Mouse (Mus musculus) embryonic facial prominence, embryonic 13.5 days (tissue): ENCODE measurements around the gene Slco3a1. TPM values are rescaled to one million over a fixed set of nuclear protein-coding genes. Genes with fewer than 3 reads are reported as not detected.

Experiments
- ATAC-seq: fragments of 200-750 bp; cut with Nextera tagmentation; 2 replicates; pipeline ENCODE4 v1.8.0; 2017; ENCODE audit warnings: low read depth; ENCODE audit not compliant: insufficient number of reproducible peaks, insufficient read depth, low FRiP score, low TSS enrichment
- H3K27ac ChIP-seq: fragments of 300-500 bp; sonication (generic); 2 replicates; pipeline ENCODE4 v1.5.1; 2015; ENCODE audit warnings: moderate library complexity, mild to moderate bottlenecking, inconsistent platforms
- H3K27me3 ChIP-seq: fragments of 300-500 bp; sonication (generic); 2 replicates; pipeline ENCODE4 v1.6.1; 2015; ENCODE audit warnings: mild to moderate bottlenecking, inconsistent platforms
- H3K36me3 ChIP-seq: fragments of 300-500 bp; sonication (generic); 2 replicates; pipeline ENCODE4 v1.6.1; 2015; ENCODE audit warnings: mild to moderate bottlenecking, inconsistent platforms
- H3K4me1 ChIP-seq: fragments of 300-500 bp; sonication (generic); 2 replicates; pipeline ENCODE4 v1.6.1; 2015; ENCODE audit warnings: inconsistent platforms
- H3K4me2 ChIP-seq: fragments of 300-500 bp; sonication (generic); 2 replicates; pipeline ENCODE4 v1.6.1; 2015; ENCODE audit warnings: moderate library complexity, mild to moderate bottlenecking, inconsistent platforms
- H3K4me3 ChIP-seq: fragments of 300-500 bp; sonication (generic); 2 replicates; pipeline ENCODE4 v1.5.1; 2015; ENCODE audit warnings: mild to moderate bottlenecking, inconsistent platforms
- H3K9ac ChIP-seq: fragments of 300-500 bp; sonication (generic); 2 replicates; pipeline ENCODE4 v1.6.1; 2015; ENCODE audit warnings: mild to moderate bottlenecking, inconsistent platforms
- H3K9me3 ChIP-seq: fragments of 300-500 bp; sonication (generic); 2 replicates; pipeline ENCODE4 v1.6.1; 2016; ENCODE audit warnings: inconsistent platforms
- WGBS: fragments of 180-500 bp; shearing (Covaris S2); methylation state at CpG from one replicate; pipeline ENCODE4 v1.1.7; 2015; ENCODE audit warnings: mixed read lengths; 5-methylcytosine and 5-hydroxymethylcytosine counted together
- polyA plus RNA-seq: library from polyadenylated mRNA; unstranded; fragments of >200 nt; fragmentation: Nextera tagmentation; extraction: Ambion mirVana; gene quantifications from 2 replicates; pipeline ENCODE4 v1.2.1, GENCODE M21; 2015

The Slco3a1 gene
- polyA plus RNA-seq, 1 experiment from 2014 or later, result 11.6 TPM

DNA sequence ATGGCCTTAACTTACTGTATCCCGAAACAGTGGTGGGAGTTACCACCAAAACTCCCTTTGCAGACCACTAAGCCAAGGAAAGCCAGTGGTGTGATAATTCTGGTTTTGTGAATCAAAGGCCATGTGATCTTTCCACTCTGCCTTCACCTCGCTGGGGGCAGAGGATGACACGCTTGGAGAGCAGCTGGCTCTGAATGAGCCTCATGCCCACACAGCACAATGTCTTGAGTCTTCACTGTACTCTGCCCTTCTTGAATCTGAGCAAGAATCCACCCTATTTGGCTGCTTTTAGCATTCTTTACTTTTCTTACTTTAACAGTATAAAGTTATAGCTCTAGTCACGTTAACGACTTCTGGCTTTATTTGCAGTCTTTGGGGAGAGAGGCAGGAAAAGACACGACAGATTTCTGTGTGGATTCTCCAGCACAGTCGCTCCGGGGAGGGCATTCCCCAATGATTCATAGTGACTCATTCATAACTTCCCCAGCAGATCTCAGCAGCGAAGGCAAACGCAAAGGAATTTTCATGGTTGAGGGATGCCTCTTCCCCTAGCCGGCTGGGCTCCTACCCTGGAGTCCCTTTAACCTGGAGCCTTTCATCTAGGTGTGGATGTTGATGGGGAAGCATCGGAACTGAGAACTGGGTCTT is 178.1 kb downstream of the Slco3a1 start:
- no peak overlapping the region for H3K27ac ChIP-seq
- no peak overlapping the region for H3K9ac ChIP-seq
- no peak overlapping the region for H3K4me3 ChIP-seq
- no peak for ATAC-seq
- 0 out of 2 replicates have a peak, but pooled peaks cover 3% of the 10 kb centered on the region for H3K27me3 ChIP-seq
- WGBS, result 41% methylated on average over 12 of the region's 12 CpGs
- no peaks in the 10 kb centered on the region for H3K36me3 ChIP-seq
- H3K4me1 ChIP-seq, result peaks cover 37% of the 10 kb centered on the region
- no peaks in the 10 kb centered on the region for H3K9me3 ChIP-seq
- no peak overlapping the region for H3K4me2 ChIP-seq

DNA sequence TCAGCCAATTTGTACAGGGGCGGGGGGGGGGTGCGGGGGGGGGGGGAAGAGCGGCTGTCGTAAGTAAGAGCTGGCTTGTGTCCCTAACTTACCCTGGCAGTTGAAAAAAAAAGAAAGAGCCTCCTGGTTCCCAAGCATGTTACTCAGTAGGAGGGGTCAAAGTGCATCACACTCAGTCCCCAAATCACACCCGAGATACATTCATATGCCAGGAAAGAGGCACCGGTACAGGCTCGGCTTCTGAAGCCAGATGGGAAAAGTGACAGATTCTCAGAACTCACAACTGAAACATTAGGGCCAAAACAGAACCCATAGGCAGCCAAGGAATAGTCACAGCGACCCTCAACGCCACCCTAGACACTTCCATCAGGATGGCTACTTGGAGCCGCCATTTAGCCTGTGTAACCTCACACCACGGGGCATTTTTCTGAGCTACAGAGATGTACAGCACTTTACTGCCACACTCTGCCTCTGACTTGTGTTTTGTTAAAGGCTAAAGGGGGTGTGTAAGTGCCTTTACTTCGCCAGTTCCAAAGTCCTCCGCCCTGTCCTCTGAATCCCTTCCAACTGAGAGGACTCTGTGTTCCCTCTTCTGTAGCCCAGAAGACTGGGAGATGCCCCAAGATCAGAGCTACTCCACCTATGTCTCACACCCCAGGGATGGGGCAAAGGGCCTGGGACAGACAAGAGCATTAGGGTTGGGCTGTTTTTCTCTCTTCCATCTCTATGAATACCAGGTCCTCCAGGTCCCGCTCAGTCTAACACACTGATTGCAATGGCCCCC is 179.2 kb downstream of the Slco3a1 start:
- H3K36me3 ChIP-seq, result no peaks in the 10 kb centered on the region
- peaks cover 38% of the 10 kb centered on the region for H3K4me1 ChIP-seq
- H3K27me3 ChIP-seq, result 0 out of 2 replicates have a peak, but pooled peaks cover 7% of the 10 kb centered on the region
- H3K4me2 ChIP-seq, result no peak overlapping the region
- WGBS, result 73% methylated on average over 11 of the region's 14 CpGs
- H3K9me3 ChIP-seq, result no peaks in the 10 kb centered on the region
- H3K27ac ChIP-seq, result no peak overlapping the region
- no peak overlapping the region for H3K9ac ChIP-seq
- no peak overlapping the region for H3K4me3 ChIP-seq
- no peak for ATAC-seq

DNA sequence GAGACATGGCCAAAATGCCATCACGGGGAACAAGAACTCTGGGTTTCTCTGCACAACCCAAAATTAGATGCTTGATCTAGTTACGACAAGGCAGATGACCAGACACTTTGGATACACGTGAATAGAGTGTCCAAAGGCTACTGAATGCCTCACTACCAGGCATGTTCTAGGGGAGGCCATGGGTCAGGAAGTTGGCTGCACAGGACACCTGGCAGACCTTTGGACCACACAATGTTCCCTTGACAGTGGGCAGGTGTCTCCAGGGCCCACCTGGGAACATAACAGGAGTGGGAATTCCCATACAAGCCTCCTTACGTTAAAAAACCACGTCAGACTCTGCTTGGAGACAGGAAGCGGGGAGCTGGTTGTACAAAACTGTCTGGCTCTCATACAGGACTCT is 181.5 kb downstream of the Slco3a1 start:
- WGBS, result 82% methylated on average over 6 of the region's 6 CpGs
- no peak overlapping the region for H3K4me3 ChIP-seq
- H3K36me3 ChIP-seq, result no peaks in the 10 kb centered on the region
- H3K9ac ChIP-seq, result no peak overlapping the region
- H3K4me1 ChIP-seq, result peaks cover 47% of the 10 kb centered on the region
- ATAC-seq, result no peak
- H3K9me3 ChIP-seq, result no peaks in the 10 kb centered on the region
- 0 out of 2 replicates have a peak, but pooled peaks cover 7% of the 10 kb centered on the region for H3K27me3 ChIP-seq
- no peak overlapping the region for H3K27ac ChIP-seq
- no peak overlapping the region for H3K4me2 ChIP-seq

DNA sequence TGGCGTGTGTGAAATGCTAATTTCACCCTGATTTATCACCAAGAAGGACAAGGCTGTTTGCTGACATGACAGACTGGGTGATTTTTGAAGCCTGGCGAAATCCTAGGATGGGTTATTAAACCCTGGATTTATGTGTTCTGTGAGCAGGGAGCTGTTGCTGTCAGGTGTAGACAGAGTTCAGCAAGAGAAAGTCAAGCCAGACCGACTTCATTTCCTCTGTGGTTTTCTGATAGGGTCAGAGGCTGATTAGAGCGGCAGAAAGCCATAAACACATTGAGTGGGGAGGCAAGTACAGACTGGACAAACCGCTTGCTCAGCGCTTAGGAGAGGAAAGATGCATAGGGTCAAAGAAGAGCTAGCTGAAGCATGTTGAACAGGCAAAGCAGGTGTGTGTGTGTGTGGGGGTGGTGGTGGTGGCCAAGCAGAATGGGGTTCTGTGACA is 182.4 kb downstream of the Slco3a1 start:
- Histone ChIP-seq H3K9ac (no peak overlapping the region), H3K27me3 (0 out of 2 replicates have a peak, but pooled peaks cover 7% of the 10 kb centered on the region), H3K27ac (no peak overlapping the region), H3K4me1 (peaks cover 38% of the 10 kb centered on the region), H3K4me2 (no peak overlapping the region), H3K4me3 (no peak overlapping the region), H3K36me3 (no peaks in the 10 kb centered on the region), H3K9me3 (no peaks in the 10 kb centered on the region)
- no peak for ATAC-seq
- whole genome bisulfite sequencing, result 43% methylated on average over 6 of the region's 6 CpGs

DNA sequence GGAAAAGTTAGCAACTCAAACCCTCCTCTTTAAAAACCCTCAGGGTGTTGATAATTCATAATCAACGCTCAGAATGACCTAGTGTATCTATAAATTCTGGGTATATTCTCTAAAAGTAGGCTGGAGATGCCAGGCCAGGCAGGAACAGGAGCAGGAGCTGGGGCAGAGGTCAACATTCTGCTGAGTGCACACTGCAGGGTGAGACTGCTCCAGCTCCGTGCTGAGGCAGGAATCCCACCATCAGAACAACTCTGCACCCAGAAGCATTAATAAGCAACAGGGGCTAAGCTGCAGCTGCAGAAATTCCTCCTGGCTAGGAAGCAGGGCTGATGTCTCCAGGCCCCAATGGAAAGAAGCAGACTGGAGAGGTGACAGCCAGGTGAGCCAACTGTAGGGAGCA is 182.9 kb downstream of the Slco3a1 start:
- peaks cover 33% of the 10 kb centered on the region for H3K4me1 ChIP-seq
- no peak overlapping the region for H3K27ac ChIP-seq
- no peaks in the 10 kb centered on the region for H3K9me3 ChIP-seq
- 0 out of 2 replicates have a peak, but pooled peaks cover 4% of the 10 kb centered on the region for H3K27me3 ChIP-seq
- no peak overlapping the region for H3K4me2 ChIP-seq
- H3K36me3 ChIP-seq, result no peaks in the 10 kb centered on the region
- 21% methylated on average over 2 of the region's 2 CpGs for WGBS
- no peak overlapping the region for H3K4me3 ChIP-seq
- H3K9ac ChIP-seq, result no peak overlapping the region
- ATAC-seq, result no peak

DNA sequence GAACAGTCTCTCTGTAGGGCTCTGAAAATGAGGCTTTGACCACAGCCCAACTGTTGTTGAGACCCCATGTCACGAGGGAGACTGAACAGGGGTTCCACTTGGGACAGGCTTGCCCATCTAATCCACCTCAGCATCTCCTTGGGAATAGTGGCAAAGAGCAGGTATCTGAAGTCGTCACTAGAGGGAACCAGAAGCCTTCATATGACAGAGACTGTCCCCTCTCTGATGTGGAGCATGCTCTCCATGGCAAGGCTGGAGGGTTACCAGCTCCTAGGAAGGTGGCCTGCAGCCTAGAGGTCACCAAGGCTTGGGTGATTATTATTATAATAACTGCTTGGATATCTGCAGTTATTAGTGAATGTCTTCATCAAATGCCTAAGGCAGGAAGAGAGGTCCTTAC is 183.4 kb downstream of the Slco3a1 start:
- H3K4me1 ChIP-seq, result peaks cover 28% of the 10 kb centered on the region
- no peak overlapping the region for H3K27ac ChIP-seq
- WGBS, result 25% methylated on average over 2 of the region's 2 CpGs
- H3K9ac ChIP-seq, result no peak overlapping the region
- 0 out of 2 replicates have a peak, but pooled peaks cover 4% of the 10 kb centered on the region for H3K27me3 ChIP-seq
- no peak overlapping the region for H3K4me2 ChIP-seq
- H3K4me3 ChIP-seq, result no peak overlapping the region
- H3K9me3 ChIP-seq, result no peaks in the 10 kb centered on the region
- no peak; the same call in 1 of the 2 replicates for ATAC-seq
- H3K36me3 ChIP-seq, result no peaks in the 10 kb centered on the region

DNA sequence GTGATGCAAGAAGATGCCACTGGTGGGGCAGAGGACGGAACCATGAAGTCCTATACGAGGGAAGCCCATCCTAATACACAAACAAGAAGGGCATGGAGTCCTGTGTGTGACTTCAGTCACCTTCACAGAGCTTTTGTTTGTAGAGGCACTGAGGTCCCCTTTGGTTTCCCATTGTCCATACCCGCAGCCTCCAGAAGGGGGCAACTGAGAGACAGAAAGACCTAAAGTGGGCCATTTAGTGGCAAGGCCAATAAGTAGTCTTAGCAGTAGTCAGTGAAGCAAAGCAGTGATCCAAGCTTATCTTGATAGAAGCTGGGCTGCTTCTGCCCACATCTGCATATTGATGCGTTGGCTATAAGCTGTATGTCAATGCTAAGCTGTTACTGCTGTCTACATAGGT is 184.9 kb downstream of the Slco3a1 start:
- H3K27ac ChIP-seq, result no peak overlapping the region
- no peaks in the 10 kb centered on the region for H3K36me3 ChIP-seq
- H3K9ac ChIP-seq, result no peak overlapping the region
- ATAC-seq, result no peak
- 65% methylated on average over 4 of the region's 4 CpGs for WGBS
- H3K4me1 ChIP-seq, result peaks cover 26% of the 10 kb centered on the region
- H3K4me2 ChIP-seq, result no peak overlapping the region
- 0 out of 2 replicates have a peak, but pooled peaks cover 4% of the 10 kb centered on the region for H3K27me3 ChIP-seq
- H3K4me3 ChIP-seq, result no peak overlapping the region
- H3K9me3 ChIP-seq, result no peaks in the 10 kb centered on the region

DNA sequence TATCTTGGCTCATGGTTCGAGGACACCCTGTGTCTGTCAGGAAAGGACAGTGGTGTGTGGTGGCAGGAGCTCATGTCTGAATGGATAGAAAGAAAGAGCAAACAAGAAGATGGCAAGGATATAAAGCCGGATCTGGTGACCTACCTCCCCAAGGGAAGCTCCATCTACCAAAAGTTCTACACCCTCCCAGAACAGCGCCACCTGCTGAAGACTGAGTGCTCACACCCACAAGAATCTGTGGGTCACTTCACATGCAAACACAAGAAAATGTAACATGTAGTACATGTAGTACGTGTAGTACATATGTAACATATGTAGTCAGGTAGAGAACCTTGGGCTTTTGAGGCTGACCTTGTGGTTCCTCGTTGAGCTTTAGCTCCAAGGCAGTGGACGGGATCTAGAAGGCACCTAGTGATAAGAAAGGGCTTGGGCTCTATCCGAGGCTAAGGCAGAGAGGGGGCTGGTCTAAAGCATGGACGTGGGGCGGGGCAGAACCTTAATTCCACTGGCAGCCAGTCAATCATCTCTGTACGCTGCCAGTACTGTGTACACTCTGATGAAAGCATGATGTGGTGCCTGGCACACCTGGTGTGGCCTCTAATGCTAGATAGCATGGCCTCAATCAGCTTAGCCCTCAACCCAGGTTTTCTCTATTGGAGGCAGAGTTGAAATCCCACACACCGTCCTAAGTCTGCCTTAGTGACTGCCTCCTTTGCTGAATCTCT is 186.2 kb downstream of the Slco3a1 start:
- Histone ChIP-seq H3K27ac (no peak overlapping the region), H3K36me3 (no peaks in the 10 kb centered on the region), H3K4me2 (no peak overlapping the region), H3K9me3 (no peaks in the 10 kb centered on the region), H3K4me3 (no peak overlapping the region), H3K27me3 (0 out of 2 replicates have a peak, but pooled peaks cover 4% of the 10 kb centered on the region), H3K9ac (no peak overlapping the region), H3K4me1 (peaks cover 26% of the 10 kb centered on the region)
- WGBS, result 81% methylated on average over 11 of the region's 11 CpGs
- no peak for ATAC-seq

DNA sequence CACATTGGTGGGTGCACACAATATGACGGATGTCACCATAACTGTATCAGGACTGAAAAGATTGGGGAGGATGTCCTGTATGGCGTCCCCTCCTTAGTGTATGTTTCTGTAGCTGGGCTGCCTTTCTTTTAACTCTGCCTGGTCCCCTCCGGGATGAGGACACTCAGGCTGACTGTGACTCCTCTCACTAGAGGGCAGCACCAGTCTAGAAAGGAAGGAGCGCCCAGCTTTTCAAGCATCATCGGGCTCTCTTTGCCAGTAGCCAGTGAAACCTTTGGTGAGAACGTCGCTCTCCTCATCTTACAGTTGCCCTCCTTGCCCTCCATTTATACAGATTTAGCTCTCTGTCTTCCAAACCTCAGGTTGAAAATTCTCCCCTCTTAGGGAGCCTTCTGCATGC is 187.2 kb downstream of the Slco3a1 start:
- ATAC-seq, result no peak
- Histone ChIP-seq H3K4me1 (peaks cover 21% of the 10 kb centered on the region), H3K4me2 (no peak overlapping the region), H3K9ac (no peak overlapping the region), H3K9me3 (no peaks in the 10 kb centered on the region), H3K36me3 (no peaks in the 10 kb centered on the region), H3K27ac (no peak overlapping the region), H3K27me3 (0 out of 2 replicates have a peak, but pooled peaks cover 4% of the 10 kb centered on the region), H3K4me3 (no peak overlapping the region)
- 28% methylated on average over 7 of the region's 7 CpGs for WGBS

DNA sequence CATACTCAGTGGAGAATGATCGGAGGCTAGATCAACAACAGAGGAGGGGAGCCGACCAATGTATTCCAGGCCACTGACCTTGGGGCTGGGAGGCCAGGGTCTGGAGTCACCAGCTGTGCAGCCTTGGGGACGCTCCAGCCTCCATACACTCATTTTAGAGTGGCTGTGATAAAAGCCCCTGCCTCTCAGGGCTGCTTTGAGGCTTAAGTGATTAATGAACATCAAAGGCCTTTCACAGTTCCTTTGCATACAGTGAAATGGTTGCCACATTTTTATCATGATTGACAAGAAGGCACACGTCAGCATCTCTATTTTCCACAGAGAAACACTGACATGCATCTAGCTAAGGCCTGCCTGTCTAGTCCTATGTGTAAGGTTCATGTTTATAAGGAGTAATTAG is 189.0 kb downstream of the Slco3a1 start:
- Histone ChIP-seq H3K4me3 (no peak overlapping the region), H3K36me3 (no peaks in the 10 kb centered on the region), H3K4me1 (peaks cover 12% of the 10 kb centered on the region), H3K9me3 (no peaks in the 10 kb centered on the region), H3K27ac (no peak overlapping the region), H3K4me2 (no peak overlapping the region), H3K27me3 (0 out of 2 replicates have a peak, but pooled peaks cover 2% of the 10 kb centered on the region), H3K9ac (no peak overlapping the region)
- ATAC-seq, result no peak
- 34% methylated on average over 4 of the region's 4 CpGs for WGBS

DNA sequence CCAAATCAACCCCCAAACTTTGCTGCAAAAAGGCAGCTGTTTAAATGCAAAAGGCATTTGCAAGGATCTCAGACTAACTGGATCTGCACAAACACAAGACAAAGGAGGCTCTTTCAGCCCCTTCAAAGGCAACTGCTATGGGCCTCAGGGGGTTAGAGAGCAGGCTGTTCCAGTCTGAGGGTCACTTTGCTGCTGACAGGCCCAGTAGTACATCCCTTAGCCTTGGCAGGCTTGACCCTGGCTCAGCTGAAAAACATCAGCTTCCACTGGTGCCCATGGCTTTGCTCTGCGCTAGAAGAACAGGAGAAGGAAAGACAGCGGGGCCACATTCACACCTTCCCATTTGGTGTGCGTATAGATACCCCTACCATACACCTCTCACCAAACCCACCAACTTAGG is 189.6 kb downstream of the Slco3a1 start:
- ATAC-seq, result no peak
- WGBS, result 86% methylated on average over 3 of the region's 3 CpGs

More for the DNA sequence above, 189.6 kb downstream of the Slco3a1 start:
- H3K27ac ChIP-seq, result no peak overlapping the region
- no peaks in the 10 kb centered on the region for H3K9me3 ChIP-seq
- H3K9ac ChIP-seq, result no peak overlapping the region
- peaks cover 12% of the 10 kb centered on the region for H3K4me1 ChIP-seq
- no peak overlapping the region for H3K4me2 ChIP-seq
- H3K4me3 ChIP-seq, result no peak overlapping the region
- H3K36me3 ChIP-seq, result no peaks in the 10 kb centered on the region
- H3K27me3 ChIP-seq, result no peaks in the 10 kb centered on the region
